Mouse (Mus musculus) gastrocnemius, postnatal 25 days (tissue): ENCODE results near the gene Nr1h3. TPM values are rescaled to one million over a fixed set of nuclear protein-coding genes. Genes with fewer than 3 reads are reported as not detected.

Source experiments
- DNase-seq: peaks from one replicate; pipeline ENCODE4 v3.0.0; 2022
- total RNA-seq, 2 experiments: library from RNA; stranded (reverse); gene quantifications; 1 replicate in 1 of 2; 2 replicates in 1 of 2; pipeline ENCODE4 v1.2.3; 2021

Gene Nr1h3
- total RNA-seq, 2 experiments from 2014 or later = 15.6 to 16.7 TPM

- DNase-seq = no peak
These were observed 16.4 kb downstream of the Nr1h3 start for GRCm38 (mm10) chr2:91186208-91186607.

GRCm38 (mm10) chr2:91183711-91184405 is 18.8 kb downstream of the Nr1h3 start, which contains the start of gene Madd:
Gene Madd (minus strand): TSS chr2:91183837.
- peak; percentile 34 for DNase-seq

- peak; percentile 88 for DNase-seq
These were observed 19.5 kb downstream of the Nr1h3 start for GRCm38 (mm10) chr2:91183148-91183513.

- DNase-seq = peak; percentile 69
These were observed 20.1 kb downstream of the Nr1h3 start for GRCm38 (mm10) chr2:91182405-91183147.

- no peak for DNase-seq
These were observed 20.6 kb downstream of the Nr1h3 start for GRCm38 (mm10) chr2:91182016-91182404.

- no peak for DNase-seq
These were observed 21.9 kb downstream of the Nr1h3 start for GRCm38 (mm10) chr2:91180706-91181105.

GRCm38 (mm10) chr2:91179825-91180224 is 22.8 kb downstream of the Nr1h3 start:
- no peak for DNase-seq

GRCm38 (mm10) chr2:91176234-91176633 is 26.4 kb downstream of the Nr1h3 start:
- no peak for DNase-seq

- no peak for DNase-seq
These were observed 27.1 kb downstream of the Nr1h3 start for GRCm38 (mm10) chr2:91175490-91175889.

GRCm38 (mm10) chr2:91169587-91170322 is 32.9 kb downstream of the Nr1h3 start:
- no peak for DNase-seq

- DNase-seq = no peak
These were observed 35.0 kb downstream of the Nr1h3 start for GRCm38 (mm10) chr2:91167629-91168028.

- DNase-seq = no peak
These were observed 37.6 kb downstream of the Nr1h3 start for GRCm38 (mm10) chr2:91164991-91165390.

- no peak for DNase-seq
These were observed 39.1 kb downstream of the Nr1h3 start for GRCm38 (mm10) chr2:91163532-91163931.

GRCm38 (mm10) chr2:91162952-91163351 is 39.7 kb downstream of the Nr1h3 start:
- DNase-seq = no peak

GRCm38 (mm10) chr2:91160591-91160990 is 42.0 kb downstream of the Nr1h3 start:
- DNase-seq = no peak

GRCm38 (mm10) chr2:91157002-91157752 is 45.5 kb downstream of the Nr1h3 start:
- no peak for DNase-seq

GRCm38 (mm10) chr2:91154091-91154490 is 48.5 kb downstream of the Nr1h3 start:
- no peak for DNase-seq

GRCm38 (mm10) chr2:91152885-91153377 is 49.7 kb downstream of the Nr1h3 start:
- no peak for DNase-seq

GRCm38 (mm10) chr2:91151331-91151730 is 51.3 kb downstream of the Nr1h3 start:
- DNase-seq = no peak

- DNase-seq = no peak
These were observed 54.5 kb downstream of the Nr1h3 start for GRCm38 (mm10) chr2:91148101-91148500.

- no peak for DNase-seq
These were observed 59.2 kb downstream of the Nr1h3 start for GRCm38 (mm10) chr2:91143401-91143800.

- no peak for DNase-seq
These were observed 59.7 kb downstream of the Nr1h3 start for GRCm38 (mm10) chr2:91142920-91143319.
